Comparison of ENCODE assay signal across 22 mouse cellular contexts in genomic region chr10:42574639-42575038, GRCm38 (mm10). TPM values are rescaled to one million over a fixed set of nuclear protein-coding genes. Genes with fewer than 3 reads are reported as not detected.
DNase-seq lines count a peak whose midpoint lies in the region; ATAC-seq lines count a peak whose summit lies in the region.
"Had no signal": no experiment of that assay in that cellular context is flagged by ENCODE, and none has a peak within 500 bp of the region (broad histone marks: within the 10 kb centered on the region; RNA-seq: fewer than 3 reads in every experiment).

No protein-coding gene starts in this region.

- H3K4me1 ChIP-seq in hindbrain, embryonic 11.5 days (replicated peaks; ENCODE audit: control insufficient read depth, insufficient read depth, low read length): peaks cover 3% of the 10 kb centered on the region
- H3K4me1 ChIP-seq in hindbrain, embryonic 16.5 days (ENCODE audit: control insufficient read depth, insufficient read depth, low read depth, low read length): no peaks in the 10 kb centered on the region
- no peaks in the 10 kb centered on the region for H3K4me1 ChIP-seq in neural tube, embryonic 11.5 days (ENCODE audit: control insufficient read depth, insufficient read depth, low read length)
- peaks cover 11% of the 10 kb centered on the region for H3K4me1 ChIP-seq in neural tube, embryonic 15.5 days
- H3K4me1 ChIP-seq in embryonic facial prominence, embryonic 11.5 days (ENCODE audit: control insufficient read depth, insufficient read depth, low read length): no peaks in the 10 kb centered on the region; the same call in 1 of the 2 replicates

- no peak overlapping the region for H3K9ac ChIP-seq in hindbrain, embryonic 11.5 days (ENCODE audit: low read depth, low read length)
- no peak overlapping the region for H3K9ac ChIP-seq in hindbrain, embryonic 16.5 days (ENCODE audit: low read depth, low read length)
- no peak overlapping the region for H3K9ac ChIP-seq in neural tube, embryonic 11.5 days (ENCODE audit: low read length)
- H3K9ac ChIP-seq in neural tube, embryonic 15.5 days (replicated peaks): no peak overlapping the region
- no peak overlapping the region for H3K9ac ChIP-seq in embryonic facial prominence, embryonic 11.5 days (replicated peaks; ENCODE audit: low read length)
- H3K9ac ChIP-seq: limb, embryonic 12.5 days; lung, embryonic 15.5 days had no signal

- H3K27me3 ChIP-seq in hindbrain, embryonic 11.5 days (ENCODE audit: control insufficient read depth, insufficient read depth, low read length): peaks cover 94% of the 10 kb centered on the region
- H3K27me3 ChIP-seq in hindbrain, embryonic 16.5 days (replicated peaks; ENCODE audit: control insufficient read depth, insufficient read depth, low read length): peaks cover 73% of the 10 kb centered on the region
- H3K27me3 ChIP-seq in neural tube, embryonic 11.5 days (ENCODE audit: control insufficient read depth, insufficient read depth, low read length): peaks cover 97% of the 10 kb centered on the region
- H3K27me3 ChIP-seq in neural tube, embryonic 15.5 days (replicated peaks): peaks cover 94% of the 10 kb centered on the region
- peaks cover 84% of the 10 kb centered on the region for H3K27me3 ChIP-seq in embryonic facial prominence, embryonic 11.5 days (ENCODE audit: control insufficient read depth, insufficient read depth, low read length)

- DNase-seq in hindbrain, embryonic 11.5 days (ENCODE audit: low spot score): peak; percentile 58
- DNase-seq in neural tube, embryonic 11.5 days (ENCODE audit: low spot score): peak; percentile 28
- DNase-seq in embryonic facial prominence, embryonic 11.5 days (ENCODE audit: low spot score): peak; percentile 75
- no peak for DNase-seq in gastrocnemius, adult 8-10 months (ENCODE audit: low spot score in 2 of 2)
- no peak for DNase-seq in frontal cortex, postnatal 25 days (ENCODE audit: low spot score in 2 of 2)
- DNase-seq in adrenal gland, postnatal 25 days: no peak
- DNase-seq: adrenal gland, adult 2 months; B cell, adult 2 months; kidney, postnatal 14 days; layer of hippocampus, postnatal 36 days; midbrain, embryonic 14.5 days; right cerebral cortex, adult 18-20 months; thymus, adult 18-20 months had no signal

- H3K9me3 ChIP-seq in hindbrain, embryonic 11.5 days (ENCODE audit: control insufficient read depth, low read length): no peaks in the 10 kb centered on the region
- H3K9me3 ChIP-seq in hindbrain, embryonic 16.5 days (ENCODE audit: control insufficient read depth, low read length): no peaks in the 10 kb centered on the region
- no peaks in the 10 kb centered on the region for H3K9me3 ChIP-seq in neural tube, embryonic 11.5 days (ENCODE audit: control insufficient read depth, low read length)
- H3K9me3 ChIP-seq in neural tube, embryonic 15.5 days (replicated peaks): no peaks in the 10 kb centered on the region
- H3K9me3 ChIP-seq in embryonic facial prominence, embryonic 11.5 days (replicated peaks; ENCODE audit: control insufficient read depth, low read length): no peaks in the 10 kb centered on the region
- H3K9me3 ChIP-seq: limb, embryonic 12.5 days; lung, embryonic 15.5 days had no signal

- H3K27ac ChIP-seq in hindbrain, embryonic 11.5 days (ENCODE audit: low read depth, low read length): no peak overlapping the region
- H3K27ac ChIP-seq in hindbrain, embryonic 16.5 days (ENCODE audit: low read depth, low read length): no peak overlapping the region
- no peak overlapping the region for H3K27ac ChIP-seq in neural tube, embryonic 11.5 days (ENCODE audit: low read depth, low read length)
- H3K27ac ChIP-seq in neural tube, embryonic 15.5 days (replicated peaks): no peak overlapping the region
- no peak overlapping the region for H3K27ac ChIP-seq in embryonic facial prominence, embryonic 11.5 days (replicated peaks; ENCODE audit: low read depth, low read length)
- H3K27ac ChIP-seq: hindbrain, postnatal 0 days; limb, embryonic 12.5 days; lung, embryonic 15.5 days had no signal

- no peak for ATAC-seq in hindbrain, embryonic 11.5 days (ENCODE audit: low FRiP score)
- ATAC-seq in hindbrain, embryonic 16.5 days: no peak
- no peak for ATAC-seq in neural tube, embryonic 11.5 days (ENCODE audit: insufficient read depth, low FRiP score, low TSS enrichment)
- no peak for ATAC-seq in neural tube, embryonic 15.5 days (ENCODE audit: low FRiP score)
- no peak for ATAC-seq in embryonic facial prominence, embryonic 11.5 days (replicated peaks; ENCODE audit: insufficient number of reproducible peaks, low FRiP score, low TSS enrichment, low read depth)
- ATAC-seq: hindbrain, postnatal 0 days had no signal

- 4% methylated on average over 10 of the region's 10 CpGs for WGBS in hindbrain, embryonic 11.5 days
- WGBS in hindbrain, embryonic 16.5 days: 7% methylated on average over 10 of the region's 10 CpGs
- 1% methylated on average over 10 of the region's 10 CpGs for WGBS in neural tube, embryonic 11.5 days
- WGBS in neural tube, embryonic 15.5 days: 3% methylated on average over 10 of the region's 10 CpGs
- 2% methylated on average over 10 of the region's 10 CpGs for WGBS in embryonic facial prominence, embryonic 11.5 days

- no peaks in the 10 kb centered on the region for H3K36me3 ChIP-seq in hindbrain, embryonic 11.5 days (ENCODE audit: control insufficient read depth, insufficient read depth, low read length)
- no peaks in the 10 kb centered on the region for H3K36me3 ChIP-seq in hindbrain, embryonic 16.5 days (ENCODE audit: control insufficient read depth, insufficient read depth, low read length)
- no peaks in the 10 kb centered on the region for H3K36me3 ChIP-seq in neural tube, embryonic 11.5 days (ENCODE audit: control insufficient read depth, insufficient read depth, low read length)
- H3K36me3 ChIP-seq in neural tube, embryonic 15.5 days: no peaks in the 10 kb centered on the region
- H3K36me3 ChIP-seq in embryonic facial prominence, embryonic 11.5 days (replicated peaks; ENCODE audit: control insufficient read depth, insufficient read depth, low read depth, low read length): no peaks in the 10 kb centered on the region
- H3K36me3 ChIP-seq: limb, embryonic 12.5 days; lung, embryonic 15.5 days had no signal

- H3K4me3 ChIP-seq in hindbrain, embryonic 11.5 days (ENCODE audit: low read depth, low read length): no peak overlapping the region
- H3K4me3 ChIP-seq in hindbrain, embryonic 16.5 days (ENCODE audit: low read length): no peak overlapping the region
- H3K4me3 ChIP-seq in neural tube, embryonic 11.5 days (ENCODE audit: low read depth, low read length): no peak overlapping the region
- H3K4me3 ChIP-seq in neural tube, embryonic 15.5 days (replicated peaks): no peak overlapping the region
- H3K4me3 ChIP-seq in embryonic facial prominence, embryonic 11.5 days (ENCODE audit: low read depth, low read length): no peak overlapping the region
- H3K4me3 ChIP-seq: limb, embryonic 12.5 days; lung, embryonic 15.5 days had no signal

- no peak overlapping the region for H3K4me2 ChIP-seq in hindbrain, embryonic 11.5 days (replicated peaks; ENCODE audit: low read depth, low read length)
- no peak overlapping the region for H3K4me2 ChIP-seq in hindbrain, embryonic 16.5 days (ENCODE audit: low read length)
- no peak overlapping the region for H3K4me2 ChIP-seq in neural tube, embryonic 11.5 days (ENCODE audit: low read depth)
- no peak overlapping the region for H3K4me2 ChIP-seq in neural tube, embryonic 15.5 days
- H3K4me2 ChIP-seq in embryonic facial prominence, embryonic 11.5 days (ENCODE audit: low read depth, low read length): no peak overlapping the region
- H3K4me2 ChIP-seq: limb, embryonic 12.5 days; lung, embryonic 15.5 days had no signal

RNA-seq across cellular contexts. Expression of gene Nr2e1, which starts 8.8 kb away (rescaled TPM):
- 0.11 and 0.71 TPM in 2 replicates for polyA plus RNA-seq in hindbrain, embryonic 11.5 days (2014; fragmentation: Nextera tagmentation; extraction: Ambion mirVana)
- polyA plus RNA-seq in hindbrain, embryonic 16.5 days (2015; fragmentation: Nextera tagmentation; extraction: Ambion mirVana): 0.13 and 0.99 TPM in 2 replicates
- not detected in 2 replicates for polyA plus RNA-seq in neural tube, embryonic 11.5 days (2014; fragmentation: Nextera tagmentation; extraction: Ambion mirVana)
- polyA plus RNA-seq in neural tube, embryonic 15.5 days (2015; fragmentation: Nextera tagmentation; extraction: Ambion mirVana): not detected in 2 replicates
- polyA plus RNA-seq in embryonic facial prominence, embryonic 11.5 days (2014; fragmentation: Nextera tagmentation; extraction: Ambion mirVana): 8.6 and 11.8 TPM in 2 replicates
- total RNA-seq in gastrocnemius, adult 8-10 months (2022): not detected
- not detected in 2 replicates for total RNA-seq in adrenal gland, postnatal 25 days (2021)
- total RNA-seq: adrenal gland, adult 2 months had no signal
- polyA plus RNA-seq: adrenal gland, adult 2 months; gonadal fat pad, adult 2 months; heart, postnatal 0 days; hindbrain, postnatal 0 days; limb, embryonic 12.5 days; lung, embryonic 15.5 days; neural tube, embryonic 14.5 days; spleen, adult 2 months had no signal

RNA-seq across cellular contexts. Expression of gene Ostm1, which starts 9.0 kb away (rescaled TPM):
- polyA plus RNA-seq in hindbrain, embryonic 11.5 days (2014; fragmentation: Nextera tagmentation; extraction: Ambion mirVana): 20.2 and 23.1 TPM in 2 replicates
- polyA plus RNA-seq in hindbrain, embryonic 16.5 days (2015; fragmentation: Nextera tagmentation; extraction: Ambion mirVana): 36.4 and 38.4 TPM in 2 replicates
- 16.8 and 19.5 TPM in 2 replicates for polyA plus RNA-seq in neural tube, embryonic 11.5 days (2014; fragmentation: Nextera tagmentation; extraction: Ambion mirVana)
- polyA plus RNA-seq in neural tube, embryonic 15.5 days (2015; fragmentation: Nextera tagmentation; extraction: Ambion mirVana): 33.7 and 36.1 TPM in 2 replicates
- polyA plus RNA-seq in embryonic facial prominence, embryonic 11.5 days (2014; fragmentation: Nextera tagmentation; extraction: Ambion mirVana): 15.5 and 16.0 TPM in 2 replicates
- 10 to 100 TPM; 18.6 to 21.5 (median 20.9) TPM for total RNA-seq in gastrocnemius, adult 8-10 months (2022)
- total RNA-seq in adrenal gland, postnatal 25 days (2021): 27.4 TPM in 2 replicates

Comparison
In these comparisons a context has a peak if more than half of its experiments do, and no peak if none do; other contexts are left out.
1. DNase-seq: peak in hindbrain, embryonic 11.5 days (single experiment), neural tube, embryonic 11.5 days (single experiment) and embryonic facial prominence, embryonic 11.5 days (single experiment); none in gastrocnemius, adult 8-10 months (0 of 2), frontal cortex, postnatal 25 days (0 of 2) and adrenal gland, postnatal 25 days (single experiment).